ENCODE assay signal across 11 mouse cellular contexts in genomic region chr11:74485435-74486217, GRCm38 (mm10).
DNase-seq lines count a peak whose midpoint lies in the region; ATAC-seq and TF ChIP-seq lines count a peak whose summit lies in the region.
"Had no signal": no experiment of that assay in that cellular context is flagged by ENCODE, and none has a peak within 500 bp of the region (broad histone marks: within the 10 kb centered on the region; RNA-seq: fewer than 3 reads in every experiment).

No protein-coding gene starts in this region.

- no peak overlapping the region for H3K9ac ChIP-seq in forebrain, postnatal 0 days
- H3K9ac ChIP-seq: limb, embryonic 12.5 days had no signal

- no peaks in the 10 kb centered on the region for H3K4me1 ChIP-seq in forebrain, postnatal 0 days (ENCODE audit: insufficient read depth)
- H3K4me1 ChIP-seq: limb, embryonic 12.5 days had no signal

- no peaks in the 10 kb centered on the region for H3K9me3 ChIP-seq in forebrain, postnatal 0 days (ENCODE audit: low read length)
- H3K9me3 ChIP-seq: limb, embryonic 12.5 days had no signal

- 95% methylated on average over 7 of the region's 7 CpGs for WGBS in forebrain, postnatal 0 days

- H3K27ac ChIP-seq in forebrain, postnatal 0 days (ENCODE audit: low read depth, low read length), result no peak overlapping the region
- H3K27ac ChIP-seq: limb, embryonic 12.5 days had no signal

- peak; percentile 81 for ATAC-seq in frontal cortex, adult (ENCODE audit: low TSS enrichment)
- 0 out of 2 replicates have a peak, but pooled peaks have one; percentile 29 for ATAC-seq in common myeloid progenitor, adult 5-6 weeks (replicated peaks; ENCODE audit: low read depth, poor library complexity, severe bottlenecking)
- no peak for ATAC-seq in forebrain, postnatal 0 days

- H3K27me3 ChIP-seq in forebrain, postnatal 0 days (ENCODE audit: insufficient read depth, low read length), result no peaks in the 10 kb centered on the region

- no peak for DNase-seq in frontal cortex, postnatal 25 days (ENCODE audit: low spot score in 2 of 2)
- DNase-seq in layer of hippocampus, adult 18-20 months (ENCODE audit: low spot score in 2 of 2), result peak; percentile 51 to 76
- no peak for DNase-seq in layer of hippocampus, postnatal 10 days (ENCODE audit: low spot score in 2 of 2)
- peak; percentile 58 to 74 for DNase-seq in right cerebral cortex, postnatal 10 days (ENCODE audit: low spot score in 2 of 2)
- DNase-seq in forebrain, postnatal 0 days, result no peak
- no peak for DNase-seq in thymus, postnatal 14 days
- DNase-seq: cerebellum, adult 11 months; lung, adult 2 months had no signal

- H3K36me3 ChIP-seq in forebrain, postnatal 0 days (ENCODE audit: insufficient read depth), result no peaks in the 10 kb centered on the region
- H3K36me3 ChIP-seq: limb, embryonic 12.5 days had no signal

- H3K4me2 ChIP-seq in forebrain, postnatal 0 days (ENCODE audit: low read depth), result no peak overlapping the region
- H3K4me2 ChIP-seq: limb, embryonic 12.5 days had no signal

- no peak overlapping the region for H3K4me3 ChIP-seq in forebrain, postnatal 0 days (ENCODE audit: low read depth, low read length)
- H3K4me3 ChIP-seq: limb, embryonic 12.5 days had no signal

- no peak for TF ChIP-seq CTCF in forebrain, postnatal 0 days (IDR thresholded peaks at IDR 0.05; ENCODE audit: low read depth)

Comparison
In these comparisons a context has a peak if more than half of its experiments do, and no peak if none do; other contexts are left out.
1. DNase-seq: peak in layer of hippocampus, adult 18-20 months (2 of 2) and right cerebral cortex, postnatal 10 days (2 of 2); none in frontal cortex, postnatal 25 days (0 of 2), layer of hippocampus, postnatal 10 days (0 of 2), forebrain, postnatal 0 days (single experiment) and thymus, postnatal 14 days (single experiment).